In the genomic region with DNA sequence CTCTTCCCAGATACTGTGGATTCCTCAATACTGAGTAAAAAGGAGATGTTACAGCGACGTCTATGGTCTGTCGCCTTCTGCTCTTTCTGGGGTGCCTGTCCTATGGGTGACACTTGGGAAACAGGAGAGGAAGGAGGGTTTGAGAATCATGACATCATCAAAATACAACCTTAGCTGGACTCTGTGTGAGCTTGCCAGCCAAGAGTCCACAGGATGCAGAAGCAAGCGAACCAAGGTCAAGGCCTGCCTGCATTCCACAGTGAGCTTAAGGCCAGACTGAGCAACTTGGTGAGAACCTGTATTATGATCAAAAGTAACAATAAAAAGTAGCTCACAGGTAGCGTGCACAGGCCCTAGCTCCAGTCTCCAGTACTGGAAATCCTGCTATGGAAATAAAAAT, we compare ENCODE assay signal across 14 mouse cellular contexts.
A peak's percentile ranks its signal among the peaks of the same experiment; 100 is the strongest.
DNase-seq lines count a peak whose midpoint lies in the region.
"Had no signal": no experiment of that assay in that cellular context is flagged by ENCODE, and none has a peak within 500 bp of the region (broad histone marks: within the 10 kb centered on the region; RNA-seq: fewer than 3 reads in every experiment).

No protein-coding gene starts in this region.

- peak; percentile 64 for DNase-seq in adrenal gland, adult 2 months
- no peak for DNase-seq in adrenal gland, adult 18-20 months (ENCODE audit: low spot score in 2 of 2)
- peak; percentile 50 for DNase-seq in adrenal gland, adult 8-10 months
- DNase-seq in adrenal gland, postnatal 25 days, result peak; percentile 13
- no peak for DNase-seq in retina, embryonic 14.5 days (ENCODE audit: low spot score)
- DNase-seq in urinary bladder, postnatal 10 days (ENCODE audit: low spot score), result no peak
- DNase-seq: cerebellum, adult 11 months; cerebellum, adult 2 months; cerebellum, adult 9-11 months; cerebellum, postnatal 25 days; forebrain, postnatal 0 days; gastrocnemius, adult 2 months; gastrocnemius, postnatal 14 days; heart, adult 11 months had no signal

Comparison
In these comparisons a context has a peak if more than half of its experiments do, and no peak if none do; other contexts are left out.
1. DNase-seq: peak in adrenal gland, adult 2 months (single experiment), adrenal gland, adult 8-10 months (single experiment) and adrenal gland, postnatal 25 days (single experiment); none in adrenal gland, adult 18-20 months (0 of 2), retina, embryonic 14.5 days (single experiment) and urinary bladder, postnatal 10 days (single experiment).